Mouse (Mus musculus): ENCODE measurements around the gene Lpp. TPM values are rescaled to one million over a fixed set of nuclear protein-coding genes. Genes with fewer than 3 reads are reported as not detected.
A peak's percentile ranks its signal among the peaks of the same experiment; 100 is the strongest.

The Lpp gene
- polyA plus RNA-seq, 1 experiment from 2014 or later: 12.2 TPM

DNA sequence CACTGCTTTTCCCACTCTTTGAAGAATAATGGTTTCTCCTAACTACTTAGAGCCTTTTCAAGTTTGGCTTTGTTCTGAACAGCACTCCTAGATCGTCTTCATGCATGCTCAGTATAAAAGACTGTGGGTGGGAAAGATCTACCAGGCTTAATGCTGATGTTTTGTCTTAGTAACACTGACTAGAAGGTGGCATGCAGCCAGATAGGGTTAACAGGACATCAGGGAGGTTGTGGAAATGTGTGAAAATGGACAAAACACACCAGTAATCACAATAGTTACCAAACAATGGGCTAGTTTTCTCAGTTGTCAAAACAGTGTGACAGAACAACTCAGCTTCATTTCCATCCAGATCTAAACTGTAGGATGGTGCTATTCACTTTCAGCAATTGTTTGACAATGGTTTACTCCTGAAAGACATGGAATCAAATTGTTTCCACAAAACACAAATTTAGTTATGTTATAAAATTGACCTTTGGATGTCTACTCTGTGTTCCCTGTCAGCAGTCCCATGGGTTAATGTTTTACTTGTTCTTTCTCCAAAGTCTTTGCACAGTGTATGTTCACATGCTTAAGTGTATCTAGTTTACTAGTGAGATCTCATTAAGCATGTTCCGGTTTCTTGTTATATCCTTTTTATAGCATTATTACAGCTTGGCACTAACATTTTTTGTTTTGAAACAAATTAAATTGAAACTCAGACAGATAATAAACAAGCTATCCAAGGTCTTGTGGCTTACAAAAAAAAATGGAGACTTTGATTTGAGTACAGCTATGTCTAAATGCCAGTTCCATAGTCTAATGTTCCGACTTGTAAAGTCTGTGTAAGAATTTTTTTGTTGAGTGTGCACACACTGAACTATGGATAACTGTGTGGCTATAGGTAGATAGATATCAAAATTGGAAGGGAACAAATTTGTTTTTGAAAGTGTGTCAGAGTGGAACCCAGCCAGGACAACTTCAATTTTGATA is 229.2 kb downstream of the Lpp start:
- no peak overlapping the region for H3K4me2 ChIP-seq (ENCODE audit: low read length)
- no peaks in the 10 kb centered on the region for H3K27me3 ChIP-seq (replicated peaks; ENCODE audit: control insufficient read depth, insufficient read depth, low read length)
- peaks cover 6% of the 10 kb centered on the region; the same call in 1 of the 2 replicates for H3K4me1 ChIP-seq (replicated peaks; ENCODE audit: control insufficient read depth, insufficient read depth, low read length)
- no peak for ATAC-seq
- H3K36me3 ChIP-seq (ENCODE audit: control insufficient read depth, insufficient read depth): no peaks in the 10 kb centered on the region
- no peak overlapping the region for H3K9ac ChIP-seq (replicated peaks; ENCODE audit: low read depth, low read length)
- no peaks in the 10 kb centered on the region for H3K9me3 ChIP-seq (ENCODE audit: control insufficient read depth, low read length)
- WGBS: 54% methylated on average over 3 of the region's 3 CpGs
- H3K4me3 ChIP-seq (replicated peaks; ENCODE audit: low read length): no peak overlapping the region
- no peak overlapping the region for H3K27ac ChIP-seq (ENCODE audit: low read length)

DNA sequence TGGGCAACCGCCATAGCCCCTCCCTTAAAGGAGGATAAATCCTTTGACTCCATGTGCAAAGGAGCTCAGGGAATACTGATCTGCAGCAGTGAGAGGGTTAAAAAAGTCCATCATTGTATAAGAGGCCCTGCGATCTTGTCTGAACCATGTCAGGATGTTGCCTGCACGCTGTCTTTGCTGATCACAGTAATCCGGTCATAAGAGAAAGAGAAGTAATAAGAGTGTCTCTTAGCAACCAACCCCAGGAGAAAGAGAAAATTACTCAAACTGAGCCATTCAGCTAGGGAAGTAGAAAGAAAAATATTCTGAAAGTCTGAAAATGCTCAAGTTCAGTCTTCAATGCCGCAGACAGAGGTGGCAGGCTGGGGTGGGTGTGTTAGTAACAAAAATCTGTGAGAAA is 231.0 kb downstream of the Lpp start:
- Histone ChIP-seq H3K4me3 (replicated peaks; ENCODE audit: low read length) (no peak overlapping the region), H3K27ac (ENCODE audit: low read length) (0 out of 2 replicates have a peak overlapping the region, but pooled peaks have one; percentile 10), H3K9me3 (ENCODE audit: control insufficient read depth, low read length) (no peaks in the 10 kb centered on the region), H3K9ac (replicated peaks; ENCODE audit: low read depth, low read length) (no peak overlapping the region), H3K27me3 (replicated peaks; ENCODE audit: control insufficient read depth, insufficient read depth, low read length) (no peaks in the 10 kb centered on the region), H3K4me2 (ENCODE audit: low read length) (no peak overlapping the region), H3K4me1 (replicated peaks; ENCODE audit: control insufficient read depth, insufficient read depth, low read length) (peaks cover 6% of the 10 kb centered on the region; the same call in 1 of the 2 replicates), H3K36me3 (ENCODE audit: control insufficient read depth, insufficient read depth) (no peaks in the 10 kb centered on the region)
- peak; percentile 80 for ATAC-seq
- 34% methylated on average over 5 of the region's 5 CpGs for WGBS

DNA sequence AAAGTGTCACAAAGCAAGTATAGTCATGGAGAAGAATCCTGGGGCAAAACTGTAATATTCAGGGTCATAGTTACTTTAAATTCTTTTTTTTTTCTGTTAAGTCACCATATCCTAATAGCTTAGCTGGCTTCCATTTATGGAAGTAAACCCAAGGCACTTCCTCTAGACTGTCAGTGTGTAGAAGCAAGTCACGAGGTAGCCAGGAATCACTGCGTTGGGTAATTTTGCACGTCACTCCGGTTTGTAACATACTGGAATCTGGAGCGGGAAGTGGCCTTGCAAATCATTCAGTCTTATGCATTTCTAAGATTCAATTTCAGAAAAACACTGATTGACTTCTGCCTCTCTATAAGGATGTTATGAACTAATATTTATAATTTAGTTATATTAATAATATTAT is 232.3 kb downstream of the Lpp start:
- H3K27ac ChIP-seq (ENCODE audit: low read length): no peak overlapping the region
- H3K9me3 ChIP-seq (ENCODE audit: control insufficient read depth, low read length): no peaks in the 10 kb centered on the region
- no peaks in the 10 kb centered on the region for H3K27me3 ChIP-seq (replicated peaks; ENCODE audit: control insufficient read depth, insufficient read depth, low read length)
- no peak for ATAC-seq
- no peak overlapping the region for H3K4me2 ChIP-seq (ENCODE audit: low read length)
- H3K4me3 ChIP-seq (replicated peaks; ENCODE audit: low read length): no peak overlapping the region
- peaks cover 6% of the 10 kb centered on the region; the same call in 1 of the 2 replicates for H3K4me1 ChIP-seq (replicated peaks; ENCODE audit: control insufficient read depth, insufficient read depth, low read length)
- WGBS: 88% methylated on average over 5 of the region's 5 CpGs
- H3K36me3 ChIP-seq (ENCODE audit: control insufficient read depth, insufficient read depth): no peaks in the 10 kb centered on the region
- no peak overlapping the region for H3K9ac ChIP-seq (replicated peaks; ENCODE audit: low read depth, low read length)

DNA sequence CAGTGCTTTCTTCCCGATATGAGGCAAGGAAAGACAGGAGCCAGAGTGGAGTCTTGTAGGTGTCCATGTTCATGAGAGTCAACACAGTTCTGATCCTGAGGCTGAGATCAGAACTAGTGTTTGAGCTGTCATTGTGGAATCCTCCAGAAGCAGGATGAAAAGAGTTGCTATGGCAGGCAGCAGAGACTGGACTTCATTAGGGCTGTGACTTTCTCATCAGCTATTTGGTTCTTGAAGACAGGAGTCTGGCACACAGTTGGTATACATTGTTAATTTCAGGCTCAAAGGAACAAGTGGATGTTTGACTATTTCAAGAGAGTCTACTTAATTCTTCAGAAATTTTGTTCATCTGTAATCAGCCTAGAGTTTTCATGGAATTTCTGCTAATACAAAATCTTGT is 235.5 kb downstream of the Lpp start:
- H3K27me3 ChIP-seq (replicated peaks; ENCODE audit: control insufficient read depth, insufficient read depth, low read length): no peaks in the 10 kb centered on the region
- no peak for ATAC-seq
- WGBS: 91% methylated on average over 1 of the region's 1 CpGs
- no peak overlapping the region for H3K4me2 ChIP-seq (ENCODE audit: low read length)
- H3K9me3 ChIP-seq (ENCODE audit: control insufficient read depth, low read length): no peaks in the 10 kb centered on the region
- H3K36me3 ChIP-seq (ENCODE audit: control insufficient read depth, insufficient read depth): no peaks in the 10 kb centered on the region
- no peak overlapping the region for H3K27ac ChIP-seq (ENCODE audit: low read length)
- peaks cover 6% of the 10 kb centered on the region; the same call in 1 of the 2 replicates for H3K4me1 ChIP-seq (replicated peaks; ENCODE audit: control insufficient read depth, insufficient read depth, low read length)
- H3K4me3 ChIP-seq (replicated peaks; ENCODE audit: low read length): no peak overlapping the region
- H3K9ac ChIP-seq (replicated peaks; ENCODE audit: low read depth, low read length): no peak overlapping the region

DNA sequence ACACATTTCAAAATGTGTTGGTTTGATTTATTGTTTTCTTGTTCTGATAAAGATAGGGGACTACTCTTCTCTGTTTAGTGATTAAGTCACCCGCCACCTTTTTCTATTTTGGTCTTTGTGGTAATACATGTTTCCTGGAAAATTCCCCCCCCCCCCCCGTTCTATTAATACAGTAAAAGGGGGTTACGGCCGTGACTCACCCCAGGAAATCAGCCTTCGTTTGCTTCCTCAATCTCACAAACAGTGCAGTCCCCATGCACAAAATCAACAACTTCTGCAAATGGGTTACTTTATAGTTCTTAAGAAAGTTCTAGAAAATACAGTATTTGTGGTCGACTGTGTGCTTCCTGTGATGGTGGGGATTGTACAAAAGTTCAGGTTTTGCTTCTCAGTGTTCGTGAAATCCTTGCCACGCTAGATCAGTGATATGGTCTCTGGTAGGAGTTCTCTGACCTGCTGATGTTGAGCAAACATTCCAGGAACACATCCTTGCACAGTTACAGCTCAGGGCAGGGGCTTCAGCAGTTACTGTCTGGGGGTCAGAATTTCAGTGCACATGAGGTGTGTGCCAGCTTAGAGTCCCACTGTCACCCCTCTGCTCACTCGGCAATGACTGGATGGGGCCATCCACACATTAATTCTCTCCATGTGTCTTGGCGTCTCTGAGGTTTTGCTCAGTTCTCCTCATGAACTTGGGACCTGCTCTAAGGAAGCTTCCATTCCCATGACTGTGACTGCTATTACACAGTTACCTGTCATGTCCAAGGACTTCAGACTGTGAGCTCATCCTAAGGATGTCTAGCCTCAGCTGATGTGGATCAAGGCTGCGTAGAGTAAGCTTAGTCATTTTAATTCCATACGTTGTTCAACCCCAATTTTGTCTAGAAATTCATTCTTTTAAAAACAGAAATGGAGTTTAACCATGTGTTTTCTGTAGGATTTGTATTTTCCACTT is 236.2 kb downstream of the Lpp start:
- Histone ChIP-seq H3K27ac (ENCODE audit: low read length) (no peak overlapping the region), H3K27me3 (replicated peaks; ENCODE audit: control insufficient read depth, insufficient read depth, low read length) (no peaks in the 10 kb centered on the region), H3K9me3 (ENCODE audit: control insufficient read depth, low read length) (no peaks in the 10 kb centered on the region), H3K9ac (replicated peaks; ENCODE audit: low read depth, low read length) (no peak overlapping the region), H3K4me2 (ENCODE audit: low read length) (no peak overlapping the region), H3K4me3 (replicated peaks; ENCODE audit: low read length) (no peak overlapping the region), H3K36me3 (ENCODE audit: control insufficient read depth, insufficient read depth) (no peaks in the 10 kb centered on the region), H3K4me1 (replicated peaks; ENCODE audit: control insufficient read depth, insufficient read depth, low read length) (peaks cover 2% of the 10 kb centered on the region; the same call in 1 of the 2 replicates)
- 90% methylated on average over 12 of the region's 12 CpGs for WGBS
- ATAC-seq: no peak

DNA sequence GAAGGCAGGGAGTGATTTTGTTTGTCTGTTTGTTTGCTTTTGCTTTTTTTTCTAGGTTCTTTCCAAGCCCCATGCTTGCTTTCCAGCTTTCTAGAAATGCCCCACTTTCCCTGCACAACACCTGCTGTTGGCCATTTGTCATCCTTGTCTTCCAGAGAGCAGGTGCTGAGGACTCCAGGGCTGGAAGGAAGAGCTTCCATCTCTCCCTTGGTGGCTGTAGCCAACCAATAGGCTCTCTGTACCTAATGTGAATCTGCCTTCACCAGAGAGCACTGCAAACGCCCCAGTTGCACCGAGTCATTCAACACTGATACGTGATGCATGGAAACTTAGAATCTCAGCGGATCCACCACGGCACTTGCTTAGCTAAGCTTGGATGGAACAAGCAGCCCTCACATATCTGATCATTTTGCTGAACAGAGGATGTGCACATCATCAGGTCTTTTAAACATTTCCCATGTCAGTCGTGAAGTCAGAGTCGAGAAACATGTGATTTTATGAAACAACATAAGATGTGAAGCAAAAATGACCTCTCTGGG is 242.1 kb downstream of the Lpp start:
- no peaks in the 10 kb centered on the region for H3K4me1 ChIP-seq (replicated peaks; ENCODE audit: control insufficient read depth, insufficient read depth, low read length)
- no peaks in the 10 kb centered on the region for H3K27me3 ChIP-seq (replicated peaks; ENCODE audit: control insufficient read depth, insufficient read depth, low read length)
- 91% methylated on average over 7 of the region's 7 CpGs for WGBS
- ATAC-seq: no peak
- H3K9me3 ChIP-seq (ENCODE audit: control insufficient read depth, low read length): no peaks in the 10 kb centered on the region
- no peaks in the 10 kb centered on the region for H3K36me3 ChIP-seq (ENCODE audit: control insufficient read depth, insufficient read depth)
- no peak overlapping the region for H3K4me3 ChIP-seq (replicated peaks; ENCODE audit: low read length)
- H3K9ac ChIP-seq (replicated peaks; ENCODE audit: low read depth, low read length): no peak overlapping the region
- H3K27ac ChIP-seq (ENCODE audit: low read length): no peak overlapping the region
- no peak overlapping the region for H3K4me2 ChIP-seq (ENCODE audit: low read length)

DNA sequence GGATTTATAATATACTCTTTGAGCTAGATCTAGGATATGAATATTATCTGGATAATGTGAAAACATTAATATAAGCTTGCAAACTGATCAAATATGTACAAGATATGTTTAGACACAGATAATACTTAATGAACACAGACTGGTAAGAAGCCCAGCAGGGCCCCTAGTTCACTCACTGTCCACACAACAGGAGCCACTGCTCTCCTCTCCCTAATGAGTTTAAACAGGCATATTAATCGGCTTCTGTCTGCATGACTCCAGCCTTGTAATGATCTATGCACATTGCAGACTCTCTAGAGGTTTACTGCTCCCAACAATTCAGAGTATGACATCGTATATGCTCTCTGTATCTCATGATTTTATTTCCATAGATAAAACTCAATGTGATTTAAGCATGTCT is 243.6 kb downstream of the Lpp start:
- ATAC-seq: no peak
- Histone ChIP-seq H3K4me1 (replicated peaks; ENCODE audit: control insufficient read depth, insufficient read depth, low read length) (no peaks in the 10 kb centered on the region), H3K9me3 (ENCODE audit: control insufficient read depth, low read length) (no peaks in the 10 kb centered on the region), H3K36me3 (ENCODE audit: control insufficient read depth, insufficient read depth) (no peaks in the 10 kb centered on the region), H3K4me2 (ENCODE audit: low read length) (no peak overlapping the region), H3K27me3 (replicated peaks; ENCODE audit: control insufficient read depth, insufficient read depth, low read length) (no peaks in the 10 kb centered on the region), H3K4me3 (replicated peaks; ENCODE audit: low read length) (no peak overlapping the region), H3K9ac (replicated peaks; ENCODE audit: low read depth, low read length) (no peak overlapping the region), H3K27ac (ENCODE audit: low read length) (no peak overlapping the region)
- WGBS: 59% methylated on average over 2 of the region's 2 CpGs

DNA sequence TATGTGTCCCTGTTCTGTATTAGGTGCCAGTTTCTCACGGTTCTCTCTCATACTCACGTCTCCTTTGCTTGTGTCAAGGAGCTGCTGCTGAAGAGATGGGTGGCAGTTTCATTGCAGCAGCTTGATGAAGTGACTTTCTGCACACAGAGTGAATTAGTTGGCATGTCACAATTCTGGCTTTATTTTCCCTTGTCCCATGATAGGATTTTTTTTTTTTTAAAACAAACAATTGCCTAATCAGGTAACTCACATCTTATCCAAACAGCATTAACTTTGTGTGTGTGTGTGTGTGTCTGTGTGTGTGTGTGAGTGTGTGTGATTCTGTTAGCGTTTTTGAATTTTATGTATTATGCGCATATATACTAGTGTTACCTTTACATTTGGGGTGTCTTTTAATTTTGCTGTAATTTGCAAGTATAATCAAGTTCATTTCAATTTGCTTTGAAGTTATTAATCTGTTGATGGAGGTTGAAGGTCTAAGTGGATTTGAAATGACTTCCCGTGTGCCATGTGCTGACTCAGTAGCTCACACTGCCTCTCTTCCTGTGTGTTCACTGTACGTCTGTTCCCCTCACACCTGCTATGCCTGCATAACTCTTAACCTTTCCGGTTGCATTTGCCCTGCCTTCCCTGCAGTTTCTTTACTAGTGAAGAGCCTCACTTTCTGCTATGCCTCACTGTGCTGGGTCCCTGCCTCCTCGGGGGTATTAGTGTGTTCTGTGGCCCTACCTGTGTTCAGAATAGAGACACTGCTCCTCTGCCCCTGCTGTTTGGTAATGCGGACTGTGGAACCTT is 247.9 kb downstream of the Lpp start:
- no peak overlapping the region for H3K9ac ChIP-seq (replicated peaks; ENCODE audit: low read depth, low read length)
- no peak for ATAC-seq
- H3K4me3 ChIP-seq (replicated peaks; ENCODE audit: low read length): no peak overlapping the region
- H3K4me1 ChIP-seq (replicated peaks; ENCODE audit: control insufficient read depth, insufficient read depth, low read length): no peaks in the 10 kb centered on the region
- no peaks in the 10 kb centered on the region for H3K27me3 ChIP-seq (replicated peaks; ENCODE audit: control insufficient read depth, insufficient read depth, low read length)
- no peak overlapping the region for H3K27ac ChIP-seq (ENCODE audit: low read length)
- H3K9me3 ChIP-seq (ENCODE audit: control insufficient read depth, low read length): no peaks in the 10 kb centered on the region
- no peaks in the 10 kb centered on the region for H3K36me3 ChIP-seq (ENCODE audit: control insufficient read depth, insufficient read depth)
- H3K4me2 ChIP-seq (ENCODE audit: low read length): no peak overlapping the region
- 83% methylated on average over 9 of the region's 9 CpGs for WGBS
